Mouse (Mus musculus) ES-Bruce4 (cell line): ENCODE data around the gene Amigo1.

Source experiments
- CTCF ChIP-seq: IDR thresholded peaks from one replicate; pipeline ENCODE4 v1.8.1; 2011; ENCODE audit warnings: low read depth, low read length
- EP300 ChIP-seq: IDR thresholded peaks from 2 replicates; pipeline ENCODE4 v1.6.1; 2011; ENCODE audit warnings: low read depth, low read length; ENCODE audit not compliant: insufficient read depth
- POLR2A ChIP-seq: IDR thresholded peaks from one replicate; pipeline ENCODE4 v1.8.1; 2011; ENCODE audit warnings: low read length; ENCODE audit not compliant: insufficient read depth

DNA sequence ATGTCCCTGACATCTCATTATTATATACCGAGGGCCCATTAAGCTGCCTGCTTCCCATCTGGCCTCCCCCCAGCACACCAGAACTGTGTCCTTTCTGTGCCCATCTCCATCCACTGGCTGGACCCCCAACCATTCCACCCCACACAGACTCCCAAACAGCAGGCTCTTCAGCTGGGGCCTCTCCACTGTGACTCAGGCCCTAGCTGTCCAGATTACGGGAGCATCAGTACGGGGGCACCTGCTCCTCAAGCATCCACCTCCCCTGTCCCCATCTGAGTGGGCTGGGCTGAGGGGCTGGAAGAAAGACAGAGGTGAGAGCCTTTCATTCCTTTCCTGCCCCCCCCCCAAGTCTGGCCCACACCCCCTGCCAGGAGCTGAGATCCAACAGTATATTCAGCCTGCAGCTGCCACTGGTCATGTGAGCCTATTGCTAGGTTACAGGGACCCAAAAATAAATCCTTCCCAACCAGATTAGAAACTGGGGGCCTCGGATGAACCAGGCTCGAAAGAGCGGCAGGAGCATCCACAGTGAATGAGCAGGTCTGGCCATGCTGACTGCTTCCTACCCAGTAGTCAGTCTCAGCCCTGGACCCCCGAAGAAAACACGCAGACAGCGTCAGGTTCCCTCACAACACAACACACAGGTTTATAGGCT lies 27.6 kb upstream of the Amigo1 start:
- TF ChIP-seq CTCF: no peak
- TF ChIP-seq POLR2A: no peak
- TF ChIP-seq EP300: no peak
